Mouse (Mus musculus): ENCODE data around the gene Inca1.
A peak's percentile ranks its signal among the peaks of the same experiment; 100 is the strongest.

Gene Inca1

GRCm38 (mm10) chr11:70701984-70702733 lies 2.2 kb upstream of the Inca1 start:
- DNase-seq (ENCODE audit: low read depth in 2 of 2, low spot score in 2 of 2) = no peak

DNA sequence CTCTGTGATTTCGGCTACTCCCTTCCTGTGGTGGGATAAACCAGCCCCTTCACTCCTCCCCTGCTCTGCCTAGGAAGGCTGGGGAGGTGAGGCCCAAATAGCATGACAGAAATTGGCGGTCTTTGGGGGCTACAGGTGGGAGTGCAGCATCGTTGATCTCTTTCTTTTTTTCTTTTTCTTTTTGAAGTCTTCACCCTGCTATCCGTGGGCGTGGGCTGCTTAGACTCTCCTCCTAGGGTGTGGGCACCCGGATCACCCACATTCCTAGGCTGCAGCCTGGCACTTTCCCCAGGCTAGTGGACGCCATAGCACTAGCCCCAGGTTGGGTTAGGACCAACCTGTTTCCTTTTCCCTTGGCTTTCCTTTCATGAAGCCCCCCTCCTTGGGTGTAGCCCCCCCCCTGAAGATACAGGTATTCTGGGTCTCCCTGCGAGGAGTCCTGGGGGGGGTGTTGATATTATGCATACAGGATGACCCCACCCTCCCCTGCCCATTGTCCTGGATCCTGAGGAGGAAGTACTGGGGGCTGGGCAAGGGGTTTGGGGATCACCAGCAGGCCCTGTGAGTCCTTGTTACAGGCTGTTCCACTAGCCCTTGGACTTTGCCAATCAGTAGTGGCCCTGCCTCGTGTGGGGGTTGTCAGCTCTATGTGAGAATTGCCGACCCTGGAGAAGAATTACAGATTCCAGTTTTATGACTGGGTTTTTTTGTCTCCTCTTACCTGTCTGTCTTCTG lies 1.4 kb upstream of the Inca1 start:
- DNase-seq (ENCODE audit: low read depth in 2 of 2, low spot score in 2 of 2) = no peak

GRCm38 (mm10) chr11:70700613-70701012 lies 658 bp upstream of the Inca1 start:
- peak; percentile 34 to 36 for DNase-seq (ENCODE audit: low read depth in 2 of 2, low spot score in 2 of 2)

DNA sequence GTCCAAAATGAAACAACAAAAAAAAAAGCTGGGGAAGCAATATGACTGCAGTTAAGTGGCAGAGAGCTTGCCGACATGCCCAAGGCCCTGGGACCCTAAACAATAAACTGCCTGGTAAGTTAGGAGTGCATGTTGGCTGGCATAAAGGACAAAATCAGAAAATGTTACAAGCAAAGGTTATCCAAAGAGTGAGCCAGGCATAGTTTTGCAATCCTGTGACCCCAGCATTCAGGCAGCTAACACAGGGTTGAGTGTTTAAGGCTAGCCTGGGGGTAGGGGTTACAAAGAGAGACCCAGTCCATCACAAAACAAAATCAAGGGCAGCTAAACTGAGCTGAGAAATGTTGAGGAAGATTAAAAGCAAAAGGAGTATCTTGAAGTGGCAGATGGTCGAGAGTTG lies 904 bp downstream of the Inca1 start:
- DNase-seq (ENCODE audit: low read depth in 2 of 2, low spot score in 2 of 2) = no peak

GRCm38 (mm10) chr11:70697376-70697775 lies 2.6 kb downstream of the Inca1 start:
- peak in 1 of 2 experiments; percentile 37 for DNase-seq (ENCODE audit: low read depth in 2 of 2, low spot score in 2 of 2)

- DNase-seq (ENCODE audit: low read depth in 2 of 2, low spot score in 2 of 2) = no peak
Measured at GRCm38 (mm10) chr11:70693504-70693903, 6.5 kb downstream of the Inca1 start.

DNA sequence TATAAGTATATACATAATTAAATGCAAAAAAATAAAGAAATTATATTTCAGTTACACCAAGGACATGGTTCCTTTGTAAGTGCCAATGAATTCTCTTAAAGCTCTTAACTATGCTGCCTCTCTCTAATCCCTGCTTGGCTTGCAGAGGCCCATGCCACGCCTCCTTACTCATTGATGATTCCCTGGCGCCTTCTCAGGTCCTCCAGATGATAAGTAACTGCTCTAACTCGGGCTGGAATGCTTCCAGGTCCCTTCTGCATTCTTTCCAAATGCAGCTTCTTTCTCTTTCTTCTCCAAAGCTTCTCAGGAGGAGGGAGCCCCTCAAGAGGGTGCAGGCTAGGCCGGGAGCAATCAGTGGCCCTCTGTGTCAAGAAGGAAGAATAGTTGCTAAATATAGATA lies 10.4 kb downstream of the Inca1 start:
- DNase-seq (ENCODE audit: low read depth in 2 of 2, low spot score in 2 of 2) = no peak

- no peak for DNase-seq (ENCODE audit: low read depth in 2 of 2, low spot score in 2 of 2)
Measured at GRCm38 (mm10) chr11:70688372-70688771, 11.6 kb downstream of the Inca1 start.

- DNase-seq (ENCODE audit: low read depth in 2 of 2, low spot score in 2 of 2) = peak; percentile 76 to 80
Measured at GRCm38 (mm10) chr11:70687601-70688199, 12.3 kb downstream of the Inca1 start, which contains the start of gene Camta2. TSS of gene Camta2 (minus strand) at chr11:70688105.

GRCm38 (mm10) chr11:70686901-70687566 lies 12.9 kb downstream of the Inca1 start:
- DNase-seq (ENCODE audit: low read depth in 2 of 2, low spot score in 2 of 2) = no peak

- no peak for DNase-seq (ENCODE audit: low read depth in 2 of 2, low spot score in 2 of 2)
Measured at GRCm38 (mm10) chr11:70683640-70684039, 16.3 kb downstream of the Inca1 start.

- peak; percentile 19 to 34 for DNase-seq (ENCODE audit: low read depth in 2 of 2, low spot score in 2 of 2)
Measured at GRCm38 (mm10) chr11:70681897-70682581, 17.9 kb downstream of the Inca1 start.

- DNase-seq (ENCODE audit: low read depth in 2 of 2, low spot score in 2 of 2) = no peak
Measured at GRCm38 (mm10) chr11:70681170-70681569, 18.8 kb downstream of the Inca1 start.

DNA sequence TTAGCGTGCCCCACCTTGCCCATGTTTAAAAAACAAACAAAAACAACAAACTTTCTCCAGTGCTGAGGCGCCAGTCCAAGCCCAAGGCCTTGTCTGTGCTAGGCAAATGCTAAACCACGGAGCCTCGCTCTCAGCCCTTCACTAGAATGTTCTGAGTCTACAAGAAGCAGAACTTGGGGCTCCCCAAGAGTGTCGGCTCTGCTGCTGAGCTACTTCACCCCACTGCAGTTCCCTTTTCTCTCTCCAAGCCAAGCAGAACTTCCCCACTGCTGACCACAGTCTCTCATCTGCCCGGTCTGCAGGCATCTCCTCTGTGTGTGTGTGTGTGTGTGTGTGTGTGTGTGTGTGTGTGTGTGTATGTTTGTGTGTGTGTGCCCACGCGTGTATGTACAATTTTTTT lies 20.1 kb downstream of the Inca1 start:
- no peak for DNase-seq (ENCODE audit: low read depth in 2 of 2, low spot score in 2 of 2)

- DNase-seq (ENCODE audit: low read depth in 2 of 2, low spot score in 2 of 2) = no peak
Measured at GRCm38 (mm10) chr11:70679361-70679760, 20.6 kb downstream of the Inca1 start.

DNA sequence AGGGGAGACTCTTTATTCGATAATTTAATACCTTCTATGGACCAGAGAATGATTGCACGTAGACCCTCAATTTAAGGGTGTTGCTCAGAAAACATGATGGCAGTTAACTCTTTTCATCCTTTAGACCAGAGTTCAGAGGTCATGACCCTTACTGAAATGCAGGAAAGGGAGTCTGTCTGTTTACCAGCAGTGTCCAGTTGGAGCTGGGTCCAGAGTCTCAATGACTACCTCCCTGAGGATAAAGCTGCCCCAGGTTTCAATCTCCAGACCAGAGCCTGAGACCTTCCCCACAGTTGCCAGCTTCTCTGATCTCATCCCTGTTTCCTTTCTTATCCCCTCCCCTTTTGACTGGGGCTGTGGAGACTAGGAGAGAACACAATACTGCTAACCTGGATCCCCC lies 21.4 kb downstream of the Inca1 start:
- DNase-seq (ENCODE audit: low read depth in 2 of 2, low spot score in 2 of 2) = no peak

GRCm38 (mm10) chr11:70678092-70678491 lies 21.9 kb downstream of the Inca1 start:
- no peak for DNase-seq (ENCODE audit: low read depth in 2 of 2, low spot score in 2 of 2)

- DNase-seq (ENCODE audit: low read depth in 2 of 2, low spot score in 2 of 2) = no peak
Measured at GRCm38 (mm10) chr11:70674501-70674900, 25.5 kb downstream of the Inca1 start.

DNA sequence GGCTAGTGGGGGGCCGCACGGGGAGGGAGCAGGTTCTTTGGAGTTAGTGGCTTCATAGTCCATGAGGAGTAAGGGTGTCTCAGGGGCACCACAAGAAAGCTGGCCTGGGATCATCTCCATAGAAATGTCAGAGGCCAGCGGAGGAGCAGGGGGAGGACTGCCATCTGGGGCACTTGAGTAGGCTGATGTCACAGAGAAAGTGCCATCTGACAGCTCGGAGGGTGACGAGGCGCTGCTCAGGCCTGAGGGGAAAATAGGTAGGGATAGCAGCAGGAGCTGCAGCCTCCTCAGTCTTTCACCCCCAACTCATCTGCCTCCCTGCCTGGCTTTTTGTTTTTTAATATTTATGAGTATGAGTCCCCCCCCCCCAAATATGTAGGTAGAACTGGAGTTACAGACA lies 25.9 kb downstream of the Inca1 start:
- DNase-seq (ENCODE audit: low read depth in 2 of 2, low spot score in 2 of 2) = no peak

- no peak for DNase-seq (ENCODE audit: low read depth in 2 of 2, low spot score in 2 of 2)
Measured at GRCm38 (mm10) chr11:70671333-70672047, 28.5 kb downstream of the Inca1 start.

All from CD8-positive naive resting alpha-beta T cell, adult 2 months (primary cell).